Mouse (Mus musculus): Measurements from ENCODE around the gene Rph3al.

DNA sequence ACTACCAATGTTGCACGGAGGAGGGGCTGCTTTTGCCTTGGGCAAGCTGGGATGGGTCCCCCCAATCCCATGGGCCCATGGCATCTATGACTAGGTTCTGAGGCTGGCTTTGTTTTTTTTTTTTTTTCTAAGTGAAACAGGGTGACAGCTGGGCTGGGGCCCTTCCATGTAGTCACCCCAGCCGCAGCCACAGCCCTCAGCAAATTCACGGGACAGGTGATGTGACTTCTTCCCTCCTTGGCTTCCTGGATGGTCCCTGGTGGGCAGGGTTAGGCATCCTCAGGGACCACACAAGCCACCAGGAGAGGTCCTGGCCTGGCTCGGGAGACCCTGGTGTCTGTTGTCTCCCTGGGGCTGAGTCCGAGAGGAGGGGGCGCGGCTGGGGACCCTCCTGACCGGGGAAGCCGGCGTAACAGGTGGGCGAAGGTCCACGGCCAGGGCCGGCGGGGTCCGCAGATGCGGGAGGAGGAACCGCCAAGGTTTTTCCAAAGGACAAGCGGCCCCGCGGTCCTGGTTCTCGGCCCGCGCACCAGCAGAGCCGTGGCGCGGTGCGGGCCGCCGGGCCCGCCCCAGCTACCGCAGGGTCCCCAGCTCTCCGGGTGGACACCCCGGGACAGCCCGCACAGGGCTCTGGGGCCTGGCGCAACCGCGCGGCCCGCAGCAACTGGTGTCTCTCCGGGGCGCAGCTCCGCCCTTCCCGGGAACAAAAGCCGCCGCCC, 143.5 kb downstream of the Rph3al start:
- TF ChIP-seq CTCF (IDR thresholded peaks at IDR 0.05; ENCODE audit: low read depth, low read length): no peak
- no peak for TF ChIP-seq TAL1 (conservative IDR thresholded peaks at IDR 0.05; ENCODE audit: low read depth, low read length)
- TF ChIP-seq GATA2 (IDR thresholded peaks at IDR 0.05; ENCODE audit: borderline replicate concordance, low read depth, low read length): no peak
- no peak for TF ChIP-seq POLR2AphosphoS5 (IDR thresholded peaks at IDR 0.05; ENCODE audit: insufficient replicate concordance, low read depth, low read length)
- no peak for TF ChIP-seq GATA1 (IDR thresholded peaks at IDR 0.05; ENCODE audit: borderline replicate concordance, low read length)
